Mouse (Mus musculus): ENCODE measurements around the gene Vsig8. TPM values are rescaled to one million over a fixed set of nuclear protein-coding genes. Genes with fewer than 3 reads are reported as not detected.

Gene Vsig8
- 0.08 and 0.11 TPM in 2 replicates for polyA plus RNA-seq (2014; fragmentation: Nextera tagmentation; extraction: Ambion mirVana)

GRCm38 (mm10) chr1:172555638-172556037 lies at the start of gene Vsig8:
Gene Vsig8, plus strand, starts transcription at chr1:172555938.
- peaks cover 5% of the 10 kb centered on the region for H3K27me3 ChIP-seq (ENCODE audit: control insufficient read depth, insufficient read depth, low read length)
- H3K9me3 ChIP-seq (ENCODE audit: control insufficient read depth, low read length) = no peaks in the 10 kb centered on the region
- H3K27ac ChIP-seq (ENCODE audit: low read depth, low read length) = no peak within 1 kb of the TSS
- H3K4me3 ChIP-seq (ENCODE audit: low read depth, low read length) = no peak within 1 kb of the TSS
- peaks cover 5% of the 10 kb centered on the region for H3K4me1 ChIP-seq (ENCODE audit: control insufficient read depth, insufficient read depth, low read length)
- H3K4me2 ChIP-seq = no peak within 1 kb of the TSS
- H3K9ac ChIP-seq (ENCODE audit: low read length) = no peak within 1 kb of the TSS
- ATAC-seq (ENCODE audit: low FRiP score) (no peak), DNase-seq (ENCODE audit: low spot score, missing footprints) (no peak)
- H3K36me3 ChIP-seq (ENCODE audit: control insufficient read depth, insufficient read depth, low read length) = no peaks in the 10 kb centered on the region
- 79% methylated on average over 11 of the region's 11 CpGs for WGBS

- Histone ChIP-seq H3K4me3 (ENCODE audit: low read depth, low read length) (no peak overlapping the region), H3K4me1 (ENCODE audit: control insufficient read depth, insufficient read depth, low read length) (peaks cover 13% of the 10 kb centered on the region), H3K27ac (ENCODE audit: low read depth, low read length) (no peak overlapping the region), H3K9ac (ENCODE audit: low read length) (no peak overlapping the region), H3K27me3 (ENCODE audit: control insufficient read depth, insufficient read depth, low read length) (0 out of 2 replicates have a peak, but pooled peaks cover 2% of the 10 kb centered on the region), H3K4me2 (no peak overlapping the region), H3K9me3 (ENCODE audit: control insufficient read depth, low read length) (no peaks in the 10 kb centered on the region), H3K36me3 (ENCODE audit: control insufficient read depth, insufficient read depth, low read length) (no peaks in the 10 kb centered on the region)
- 59% methylated on average over 5 of the region's 5 CpGs for WGBS
- ATAC-seq (ENCODE audit: low FRiP score) = no peak
- no peak for DNase-seq (ENCODE audit: low spot score, missing footprints)
Measured at GRCm38 (mm10) chr1:172507001-172507400, 48.7 kb upstream of the Vsig8 start.

- Histone ChIP-seq H3K4me3 (ENCODE audit: low read depth, low read length) (no peak overlapping the region), H3K27ac (ENCODE audit: low read depth, low read length) (no peak overlapping the region), H3K27me3 (ENCODE audit: control insufficient read depth, insufficient read depth, low read length) (0 out of 2 replicates have a peak, but pooled peaks cover 2% of the 10 kb centered on the region), H3K9ac (ENCODE audit: low read length) (no peak overlapping the region), H3K4me2 (no peak overlapping the region), H3K9me3 (ENCODE audit: control insufficient read depth, low read length) (no peaks in the 10 kb centered on the region), H3K4me1 (ENCODE audit: control insufficient read depth, insufficient read depth, low read length) (peaks cover 12% of the 10 kb centered on the region), H3K36me3 (ENCODE audit: control insufficient read depth, insufficient read depth, low read length) (no peaks in the 10 kb centered on the region)
- WGBS = 88% methylated on average over 3 of the region's 3 CpGs
- DNase-seq (ENCODE audit: low spot score, missing footprints) = no peak
- ATAC-seq (ENCODE audit: low FRiP score) = no peak
Measured at GRCm38 (mm10) chr1:172507701-172508100, 48.0 kb upstream of the Vsig8 start.

GRCm38 (mm10) chr1:172508172-172508571 lies 47.6 kb upstream of the Vsig8 start:
- no peak overlapping the region for H3K9ac ChIP-seq (ENCODE audit: low read length)
- ATAC-seq (ENCODE audit: low FRiP score) (no peak), DNase-seq (ENCODE audit: low spot score, missing footprints) (no peak)
- no peaks in the 10 kb centered on the region for H3K36me3 ChIP-seq (ENCODE audit: control insufficient read depth, insufficient read depth, low read length)
- no peak overlapping the region for H3K27ac ChIP-seq (ENCODE audit: low read depth, low read length)
- H3K4me1 ChIP-seq (ENCODE audit: control insufficient read depth, insufficient read depth, low read length) = peaks cover 8% of the 10 kb centered on the region
- H3K4me3 ChIP-seq (ENCODE audit: low read depth, low read length) = no peak overlapping the region
- 69% methylated on average over 2 of the region's 2 CpGs for WGBS
- H3K4me2 ChIP-seq = no peak overlapping the region
- 0 out of 2 replicates have a peak, but pooled peaks cover 2% of the 10 kb centered on the region for H3K27me3 ChIP-seq (ENCODE audit: control insufficient read depth, insufficient read depth, low read length)
- H3K9me3 ChIP-seq (ENCODE audit: control insufficient read depth, low read length) = no peaks in the 10 kb centered on the region

GRCm38 (mm10) chr1:172509235-172509634 lies 46.5 kb upstream of the Vsig8 start:
- Histone ChIP-seq H3K9ac (ENCODE audit: low read length) (no peak overlapping the region), H3K36me3 (ENCODE audit: control insufficient read depth, insufficient read depth, low read length) (no peaks in the 10 kb centered on the region), H3K27me3 (ENCODE audit: control insufficient read depth, insufficient read depth, low read length) (0 out of 2 replicates have a peak, but pooled peaks cover 2% of the 10 kb centered on the region), H3K9me3 (ENCODE audit: control insufficient read depth, low read length) (no peaks in the 10 kb centered on the region), H3K4me3 (ENCODE audit: low read depth, low read length) (no peak overlapping the region), H3K27ac (ENCODE audit: low read depth, low read length) (no peak overlapping the region), H3K4me1 (ENCODE audit: control insufficient read depth, insufficient read depth, low read length) (peaks cover 1% of the 10 kb centered on the region), H3K4me2 (no peak overlapping the region)
- ATAC-seq (ENCODE audit: low FRiP score) (no peak), DNase-seq (ENCODE audit: low spot score, missing footprints) (no peak)
- WGBS = 83% methylated on average over 5 of the region's 5 CpGs

GRCm38 (mm10) chr1:172509983-172510382 lies 45.8 kb upstream of the Vsig8 start:
- 50% methylated on average over 8 of the region's 8 CpGs for WGBS
- 0 out of 2 replicates have a peak, but pooled peaks cover 2% of the 10 kb centered on the region for H3K27me3 ChIP-seq (ENCODE audit: control insufficient read depth, insufficient read depth, low read length)
- no peak overlapping the region for H3K4me2 ChIP-seq
- no peaks in the 10 kb centered on the region for H3K4me1 ChIP-seq (ENCODE audit: control insufficient read depth, insufficient read depth, low read length)
- ATAC-seq (ENCODE audit: low FRiP score) (no peak), DNase-seq (ENCODE audit: low spot score, missing footprints) (no peak)
- no peak overlapping the region for H3K4me3 ChIP-seq (ENCODE audit: low read depth, low read length)
- H3K9me3 ChIP-seq (ENCODE audit: control insufficient read depth, low read length) = no peaks in the 10 kb centered on the region
- no peaks in the 10 kb centered on the region for H3K36me3 ChIP-seq (ENCODE audit: control insufficient read depth, insufficient read depth, low read length)
- no peak overlapping the region for H3K27ac ChIP-seq (ENCODE audit: low read depth, low read length)
- no peak overlapping the region for H3K9ac ChIP-seq (ENCODE audit: low read length)

DNA sequence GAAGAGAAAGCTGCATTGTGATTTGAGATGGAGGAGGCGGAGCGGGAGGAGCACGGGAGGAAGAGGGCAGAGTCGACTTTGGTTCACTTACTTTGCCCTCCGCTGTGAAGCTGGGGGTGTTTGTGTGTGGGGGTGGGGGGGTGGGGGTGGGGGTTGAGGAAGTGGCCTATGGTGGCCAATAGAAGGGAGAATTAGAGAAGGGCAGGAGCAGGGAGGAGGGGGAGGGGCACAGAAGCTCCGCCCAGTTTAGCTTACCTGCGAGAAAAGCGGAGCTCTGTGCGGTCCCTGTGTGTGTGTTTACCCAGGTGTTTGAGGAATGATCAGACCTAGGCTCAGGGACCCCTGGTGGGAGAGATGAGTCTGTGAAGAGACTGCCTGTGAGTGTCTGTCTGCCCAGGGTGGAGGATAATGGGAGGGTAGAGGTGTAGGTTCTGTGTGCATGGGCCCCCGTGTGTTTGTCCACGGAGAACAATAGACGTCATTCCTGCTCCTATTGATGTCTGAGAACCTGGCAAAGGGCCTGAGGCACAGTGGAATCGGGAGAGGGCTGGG lies 45.2 kb upstream of the Vsig8 start:
- DNase-seq (ENCODE audit: low spot score, missing footprints) = no peak
- Histone ChIP-seq H3K36me3 (ENCODE audit: control insufficient read depth, insufficient read depth, low read length) (no peaks in the 10 kb centered on the region), H3K27me3 (ENCODE audit: control insufficient read depth, insufficient read depth, low read length) (no peaks in the 10 kb centered on the region), H3K4me3 (ENCODE audit: low read depth, low read length) (no peak overlapping the region), H3K9me3 (ENCODE audit: control insufficient read depth, low read length) (no peaks in the 10 kb centered on the region), H3K4me2 (no peak overlapping the region), H3K9ac (ENCODE audit: low read length) (no peak overlapping the region), H3K4me1 (ENCODE audit: control insufficient read depth, insufficient read depth, low read length) (no peaks in the 10 kb centered on the region), H3K27ac (ENCODE audit: low read depth, low read length) (no peak overlapping the region)
- 28% methylated on average over 13 of the region's 13 CpGs for WGBS
- peak; percentile 38; the same call in 1 of the 2 replicates for ATAC-seq (ENCODE audit: low FRiP score)

DNA sequence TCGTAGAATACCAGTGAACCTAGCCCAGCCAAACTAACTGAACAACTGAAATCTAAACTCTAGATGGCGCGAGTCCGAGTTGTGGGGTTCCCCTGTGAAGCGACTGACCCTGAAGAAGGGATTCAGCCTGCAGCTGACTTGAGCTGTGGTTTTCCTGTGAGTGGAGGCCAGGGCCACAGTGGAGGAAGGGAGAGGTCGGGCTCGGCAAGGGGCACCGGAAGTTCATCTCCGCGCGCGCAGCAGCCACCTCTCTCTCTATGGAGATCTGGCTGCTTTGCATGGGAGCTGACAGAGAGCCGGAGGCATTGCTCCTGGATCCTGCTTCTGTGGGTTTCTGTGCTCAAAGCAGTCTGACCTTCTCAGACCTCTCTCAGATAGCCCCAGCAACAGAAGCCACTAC lies 42.8 kb upstream of the Vsig8 start:
- no peaks in the 10 kb centered on the region for H3K4me1 ChIP-seq (ENCODE audit: control insufficient read depth, insufficient read depth, low read length)
- no peaks in the 10 kb centered on the region for H3K36me3 ChIP-seq (ENCODE audit: control insufficient read depth, insufficient read depth, low read length)
- WGBS = 25% methylated on average over 13 of the region's 13 CpGs
- no peak overlapping the region for H3K27ac ChIP-seq (ENCODE audit: low read depth, low read length)
- DNase-seq (ENCODE audit: low spot score, missing footprints) (no peak), ATAC-seq (ENCODE audit: low FRiP score) (no peak)
- H3K9ac ChIP-seq (ENCODE audit: low read length) = no peak overlapping the region
- no peaks in the 10 kb centered on the region for H3K9me3 ChIP-seq (ENCODE audit: control insufficient read depth, low read length)
- no peaks in the 10 kb centered on the region for H3K27me3 ChIP-seq (ENCODE audit: control insufficient read depth, insufficient read depth, low read length)
- H3K4me3 ChIP-seq (ENCODE audit: low read depth, low read length) = no peak overlapping the region
- peak overlapping the region; percentile 15; the same call in 1 of the 2 replicates for H3K4me2 ChIP-seq

DNA sequence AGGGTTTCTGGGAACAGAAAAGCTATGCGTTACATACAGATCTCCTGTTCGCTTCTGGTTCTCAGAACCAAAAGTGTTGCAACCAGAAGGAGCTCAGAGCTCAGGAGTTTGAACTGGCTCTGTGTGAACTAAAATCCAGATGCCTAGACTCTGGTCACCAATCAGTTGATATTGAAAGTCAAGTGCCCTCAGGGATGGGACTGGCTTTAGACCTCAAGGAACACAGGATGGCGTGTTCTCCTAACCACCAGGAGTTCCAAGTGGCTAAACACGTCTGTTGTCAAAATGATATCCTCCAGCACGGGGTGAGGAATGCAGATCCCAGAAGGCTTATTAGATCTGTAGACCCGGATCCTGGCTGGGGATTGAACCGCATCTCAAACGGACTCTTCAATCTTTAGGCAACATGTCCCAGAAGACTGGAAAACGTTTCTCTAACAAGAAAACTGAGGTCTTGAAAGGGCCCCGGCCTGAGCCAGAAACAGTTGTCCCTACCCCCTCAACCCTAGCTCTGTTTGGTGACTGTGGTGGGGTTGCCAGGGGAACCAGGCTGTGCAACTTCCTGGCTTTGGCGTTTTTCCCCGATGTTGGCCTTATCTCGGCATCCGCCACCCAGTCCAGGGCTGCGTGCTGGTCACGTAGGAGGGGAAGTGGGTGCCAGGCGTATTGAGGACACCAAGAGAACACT lies 42.1 kb upstream of the Vsig8 start:
- 83% methylated on average over 17 of the region's 17 CpGs for WGBS
- no peaks in the 10 kb centered on the region for H3K4me1 ChIP-seq (ENCODE audit: control insufficient read depth, insufficient read depth, low read length)
- H3K27me3 ChIP-seq (ENCODE audit: control insufficient read depth, insufficient read depth, low read length) = no peaks in the 10 kb centered on the region
- H3K9me3 ChIP-seq (ENCODE audit: control insufficient read depth, low read length) = no peaks in the 10 kb centered on the region
- H3K27ac ChIP-seq (ENCODE audit: low read depth, low read length) = no peak overlapping the region
- no peak for ATAC-seq (ENCODE audit: low FRiP score)
- H3K4me3 ChIP-seq (ENCODE audit: low read depth, low read length) = no peak overlapping the region
- H3K4me2 ChIP-seq = no peak overlapping the region
- DNase-seq (ENCODE audit: low spot score, missing footprints) = no peak
- H3K36me3 ChIP-seq (ENCODE audit: control insufficient read depth, insufficient read depth, low read length) = no peaks in the 10 kb centered on the region
- no peak overlapping the region for H3K9ac ChIP-seq (ENCODE audit: low read length)
